Mouse (Mus musculus) cerebellum, postnatal 36 days (tissue): ENCODE results near the gene 1110065P20Rik.

ENCODE experiments used
- DNase-seq, 2 experiments: peaks; one replicate each; pipeline ENCODE4 v3.0.0; 2021 to 2022; ENCODE audit warnings: mixed read lengths in 2 of 2

1110065P20Rik gene

DNA sequence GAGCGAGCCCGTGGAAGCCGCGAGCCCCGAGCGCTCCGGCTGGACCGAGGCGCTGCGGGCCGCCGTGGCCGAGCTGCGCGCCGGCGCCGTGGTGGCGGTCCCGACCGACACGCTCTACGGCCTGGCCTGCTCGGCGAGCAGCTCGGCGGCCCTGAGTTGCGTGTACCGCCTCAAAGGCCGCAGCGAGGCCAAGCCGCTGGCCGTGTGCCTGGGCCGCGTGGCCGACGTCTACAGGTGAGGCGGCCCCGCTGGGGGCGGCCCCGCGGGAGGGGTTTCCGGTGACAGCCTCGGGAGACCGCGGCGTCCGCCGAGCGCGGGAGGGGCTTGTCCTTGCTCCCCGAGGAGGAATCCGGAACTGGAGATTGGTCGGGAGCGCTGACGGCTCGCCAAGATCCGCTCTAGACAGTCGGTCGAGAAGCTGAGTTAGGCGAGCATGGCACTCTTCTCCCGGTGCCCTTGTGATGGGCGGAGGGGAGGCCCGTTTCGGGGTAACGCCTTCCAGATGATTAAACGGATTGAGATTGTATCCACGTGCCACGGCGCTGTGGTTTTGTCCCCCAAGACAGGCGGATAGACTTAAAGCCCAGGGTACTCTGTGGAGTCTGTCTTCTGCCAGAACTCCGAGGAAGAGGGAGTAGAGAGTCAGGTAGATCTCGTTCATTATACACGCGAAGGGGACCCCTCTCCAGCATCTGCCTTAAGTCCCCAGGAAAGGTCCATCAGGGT lies at the start of gene 1110065P20Rik:
TSS of gene 1110065P20Rik (minus strand) at position 264 of the 726 bp plus-strand sequence.
- peak; percentile 67 to 78 for DNase-seq

GRCm38 (mm10) chr4:124899906-124900305 lies 48.9 kb upstream of the 1110065P20Rik start:
- no peak for DNase-seq

- DNase-seq: no peak
Observed at GRCm38 (mm10) chr4:124898428-124898827, 47.4 kb upstream of the 1110065P20Rik start.

- DNase-seq: peak; percentile 75 to 82
Observed at GRCm38 (mm10) chr4:124894508-124895428, 43.8 kb upstream of the 1110065P20Rik start.

DNA sequence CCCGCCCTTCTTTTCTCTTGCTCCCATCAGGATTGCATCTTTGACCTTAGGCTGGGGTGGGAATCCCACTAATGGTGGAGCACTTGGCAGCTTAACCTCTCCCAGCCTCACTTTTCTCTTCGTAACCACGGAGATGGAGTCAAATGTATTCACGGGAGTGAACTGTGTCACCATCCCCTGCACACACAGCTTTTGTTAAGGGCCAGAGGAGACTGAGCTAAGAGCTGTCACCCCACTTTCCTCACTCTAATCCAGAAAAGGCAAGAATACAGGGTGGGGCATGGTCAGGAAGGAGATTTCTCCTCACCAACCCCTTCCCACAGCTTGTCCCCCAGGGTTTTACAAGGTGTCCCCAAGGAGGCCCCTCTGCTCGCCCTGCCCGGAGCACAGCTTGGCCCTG lies 42.8 kb upstream of the 1110065P20Rik start:
- no peak for DNase-seq

GRCm38 (mm10) chr4:124890831-124891230 lies 39.8 kb upstream of the 1110065P20Rik start:
- no peak for DNase-seq

GRCm38 (mm10) chr4:124889935-124890334 lies 38.9 kb upstream of the 1110065P20Rik start:
- DNase-seq: no peak

DNA sequence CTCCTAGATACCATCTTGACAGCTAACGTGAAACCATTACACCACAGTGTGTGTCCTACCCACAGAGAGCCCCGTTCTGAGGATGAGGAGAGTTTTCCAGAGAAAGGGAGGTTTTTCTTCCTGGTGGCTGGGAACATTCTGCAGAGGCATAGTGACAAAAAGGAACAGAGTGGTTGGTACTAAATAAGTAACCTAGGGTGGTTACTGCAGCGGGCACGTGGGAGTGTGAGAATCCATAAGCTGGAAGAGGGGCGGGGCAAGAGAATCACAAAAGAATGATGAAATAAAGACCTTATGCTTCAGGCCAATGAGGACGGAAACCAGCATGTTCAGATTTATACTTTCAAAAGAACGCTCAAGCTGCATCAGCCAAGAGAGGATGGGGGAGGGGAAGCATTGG lies 37.7 kb upstream of the 1110065P20Rik start:
- DNase-seq: no peak

DNA sequence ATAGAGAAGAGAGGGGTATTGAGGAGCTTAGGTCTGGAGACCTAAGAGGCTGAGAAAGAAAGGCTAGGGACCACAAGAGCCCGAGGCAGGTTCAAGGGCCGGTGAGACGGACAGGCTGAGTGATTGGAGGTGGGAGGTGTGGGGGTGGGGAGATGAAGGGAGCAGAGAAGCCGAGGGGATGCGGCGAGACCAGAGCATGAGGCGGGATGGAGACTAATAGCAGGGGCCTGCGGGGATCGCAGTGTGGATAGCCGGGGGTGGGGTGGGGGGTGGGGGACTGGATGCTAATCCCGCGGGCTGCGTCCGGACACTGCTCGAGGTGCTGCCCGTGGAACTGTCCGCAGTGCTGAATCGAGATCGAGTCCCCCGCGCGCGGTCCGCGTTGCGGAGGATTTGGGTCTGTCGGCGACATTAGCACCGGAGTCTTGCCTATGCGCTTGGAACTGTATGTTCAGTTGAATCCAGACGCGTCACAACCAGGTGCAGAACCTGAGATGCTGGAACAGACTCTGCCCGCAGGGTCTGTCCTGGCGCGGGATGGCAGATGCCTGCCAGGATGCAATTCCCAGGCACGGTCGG lies 31.2 kb upstream of the 1110065P20Rik start:
- peak in 1 of 2 experiments; percentile 16 for DNase-seq

DNA sequence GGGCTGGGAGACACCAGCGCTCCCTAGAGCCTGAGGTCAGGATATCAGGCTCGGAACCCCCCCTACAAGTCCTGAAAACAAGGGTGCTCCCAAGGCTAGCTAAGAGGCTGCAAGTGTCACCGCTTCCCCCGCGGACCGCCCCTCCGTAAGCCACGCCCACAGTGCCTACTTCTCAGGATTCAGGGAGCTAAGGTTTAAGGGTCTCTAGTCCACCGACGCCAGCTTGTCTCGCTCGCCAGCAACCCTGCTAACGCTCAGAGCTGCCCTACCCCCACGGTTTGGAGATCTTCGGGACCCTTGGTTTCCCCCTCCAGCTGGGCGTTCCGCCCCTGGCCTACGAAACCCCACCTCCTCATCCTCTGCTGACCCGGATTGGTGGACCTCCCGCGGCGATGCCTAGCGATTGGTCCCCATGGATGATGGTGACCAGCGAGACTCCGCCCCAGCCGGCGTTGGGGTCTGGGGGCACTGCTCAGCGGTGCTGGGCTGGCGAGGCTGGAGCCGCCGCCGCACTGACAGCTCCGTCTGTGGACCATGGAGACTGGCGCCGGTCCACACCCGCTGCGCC lies 30.4 kb upstream of the 1110065P20Rik start:
- DNase-seq: peak; percentile 57 to 69

GRCm38 (mm10) chr4:124880599-124880998 lies 29.6 kb upstream of the 1110065P20Rik start, which contains the start of gene Epha10:
Gene Epha10 (plus strand): TSS chr4:124880899.
- no peak for DNase-seq

- DNase-seq: no peak
Observed at GRCm38 (mm10) chr4:124872719-124873118, 21.7 kb upstream of the 1110065P20Rik start.

- peak; percentile 31 to 34 for DNase-seq
Observed at GRCm38 (mm10) chr4:124861283-124862188, 10.5 kb upstream of the 1110065P20Rik start, which contains the start of gene Maneal. Gene Maneal (minus strand): TSS chr4:124862171.

- no peak for DNase-seq
Observed at GRCm38 (mm10) chr4:124860446-124860845, 9.4 kb upstream of the 1110065P20Rik start.

DNA sequence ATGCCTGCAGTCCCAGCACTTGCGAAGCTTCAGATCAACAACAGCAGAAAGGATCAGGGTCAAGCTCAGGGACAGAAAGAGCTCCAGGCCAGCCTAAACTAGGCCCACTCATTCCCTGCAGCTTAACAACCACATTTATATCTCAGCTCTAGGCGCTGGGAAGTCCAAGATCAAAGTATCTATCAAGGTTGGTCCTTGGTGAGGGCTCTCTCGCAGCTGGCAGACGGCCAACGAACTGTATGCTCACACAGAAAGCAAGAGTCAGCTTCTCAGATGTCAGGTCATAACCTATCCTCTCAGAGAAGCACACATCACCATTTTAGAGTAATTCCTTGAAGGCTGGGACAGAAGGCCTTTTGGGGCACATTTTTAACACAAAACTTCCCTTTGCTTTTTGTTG lies 7.4 kb upstream of the 1110065P20Rik start:
- no peak for DNase-seq

DNA sequence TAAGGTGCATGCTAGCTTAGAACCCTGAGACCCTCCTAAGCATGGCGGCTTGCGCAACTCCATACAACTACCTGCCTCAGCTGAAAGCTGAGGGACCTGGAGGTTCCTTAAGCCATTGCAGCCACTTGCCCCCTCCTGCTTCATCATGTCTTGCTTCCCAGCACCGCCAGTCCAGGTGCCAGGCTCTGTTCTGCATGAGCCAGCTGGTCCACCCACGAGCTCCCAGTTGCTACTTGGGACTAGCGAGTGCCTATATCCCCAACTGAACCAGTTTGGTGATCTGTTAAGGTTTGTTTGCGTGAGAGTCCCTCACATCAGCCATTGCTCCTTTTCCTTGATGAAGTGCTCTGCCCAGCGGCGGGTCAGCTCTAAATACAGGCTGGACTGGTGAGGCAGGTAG lies 5.3 kb upstream of the 1110065P20Rik start:
- no peak for DNase-seq

DNA sequence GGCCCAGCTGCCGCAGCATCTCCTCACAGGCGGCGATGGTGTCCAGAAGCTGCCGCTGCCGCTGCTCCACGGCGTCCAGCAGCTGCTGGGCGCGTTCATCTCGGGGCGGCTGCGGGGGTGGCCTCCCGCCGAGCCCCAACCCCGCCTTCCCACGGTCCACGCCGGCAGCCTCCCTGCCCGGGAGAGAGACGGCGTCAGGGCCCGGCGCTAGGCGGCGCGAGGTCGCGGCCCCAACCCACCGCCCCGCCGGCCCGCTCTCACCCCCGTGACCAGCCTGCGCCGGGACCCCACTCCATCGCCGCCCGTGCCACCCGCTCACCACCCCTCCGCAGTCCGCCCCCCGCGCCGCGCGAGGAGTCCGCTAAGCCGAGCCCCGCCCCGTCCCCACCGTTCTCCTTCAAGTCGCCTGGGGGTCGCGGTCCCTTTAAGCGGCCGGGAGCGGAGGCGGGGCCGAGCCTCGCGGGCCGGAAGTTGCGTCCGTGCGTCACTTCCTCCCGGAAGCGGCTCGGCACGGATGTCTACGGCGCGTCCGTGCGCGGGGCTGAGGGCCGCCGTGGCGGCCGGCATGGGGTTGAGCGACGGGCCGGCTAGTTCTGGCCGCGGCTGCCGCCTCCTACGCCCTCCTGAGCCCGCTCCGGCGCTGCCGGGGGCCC lies 609 bp downstream of the 1110065P20Rik start, which contains the start of gene Yrdc:
TSS of gene Yrdc (plus strand) at position 419 of the 653 bp plus-strand sequence.
- DNase-seq: peak; percentile 93 to 95

DNA sequence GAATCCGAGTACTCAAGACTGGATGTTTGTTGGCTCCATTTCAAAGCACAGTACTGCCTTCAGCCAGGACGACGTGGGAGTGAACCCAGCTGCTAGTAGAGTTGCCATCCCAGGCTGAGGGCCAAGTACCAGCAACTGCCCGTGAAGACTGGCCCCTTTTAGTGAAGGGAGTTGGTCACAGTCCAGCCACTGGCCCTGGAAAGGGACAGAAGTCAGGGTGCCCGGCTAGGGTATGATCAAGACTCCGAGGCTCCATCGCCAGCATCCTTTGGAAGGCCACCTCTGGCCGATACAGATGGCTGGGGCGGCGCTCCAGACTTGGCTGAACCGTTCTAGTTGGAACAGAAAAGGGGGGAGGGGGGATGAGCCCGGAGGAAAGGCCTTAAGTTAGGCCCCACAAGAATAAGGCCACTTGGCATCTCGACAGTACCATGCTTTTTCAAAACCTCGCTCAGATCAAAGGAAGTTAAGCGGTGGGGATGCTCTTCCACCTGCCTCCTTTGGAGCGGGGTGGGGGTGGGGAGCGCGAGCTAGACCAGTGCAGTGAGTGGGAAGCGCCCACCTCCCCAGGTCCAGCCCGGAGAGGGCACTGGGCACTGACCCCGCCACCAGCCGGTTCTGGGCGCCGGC lies 1.2 kb downstream of the 1110065P20Rik start:
- peak; percentile 36 to 51 for DNase-seq

GRCm38 (mm10) chr4:124847573-124847972 lies 3.4 kb downstream of the 1110065P20Rik start:
- peak; percentile 88 to 89 for DNase-seq

DNA sequence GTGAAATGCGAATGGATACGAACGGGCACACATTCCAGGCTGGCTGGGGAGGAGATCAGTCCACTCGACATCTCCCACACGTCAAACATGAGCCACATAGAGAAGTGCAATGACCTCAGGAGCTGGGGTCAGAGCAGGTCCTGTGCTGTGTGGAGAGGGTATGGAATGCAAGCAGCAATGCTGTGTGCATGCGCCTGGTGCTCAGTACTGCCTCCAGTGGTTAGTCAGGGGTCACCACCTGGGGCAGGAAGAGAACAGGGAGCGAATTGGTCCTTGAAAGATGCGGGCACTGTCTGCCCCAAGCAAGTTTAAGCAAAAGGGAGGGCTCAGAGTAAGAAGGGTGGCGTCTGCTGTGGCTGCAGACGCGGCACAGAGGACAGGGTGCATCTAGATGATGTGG lies 7.5 kb downstream of the 1110065P20Rik start:
- DNase-seq: peak; percentile 49 to 51
